Mouse (Mus musculus): ENCODE data around the gene Ext2.

Ext2 gene

DNA sequence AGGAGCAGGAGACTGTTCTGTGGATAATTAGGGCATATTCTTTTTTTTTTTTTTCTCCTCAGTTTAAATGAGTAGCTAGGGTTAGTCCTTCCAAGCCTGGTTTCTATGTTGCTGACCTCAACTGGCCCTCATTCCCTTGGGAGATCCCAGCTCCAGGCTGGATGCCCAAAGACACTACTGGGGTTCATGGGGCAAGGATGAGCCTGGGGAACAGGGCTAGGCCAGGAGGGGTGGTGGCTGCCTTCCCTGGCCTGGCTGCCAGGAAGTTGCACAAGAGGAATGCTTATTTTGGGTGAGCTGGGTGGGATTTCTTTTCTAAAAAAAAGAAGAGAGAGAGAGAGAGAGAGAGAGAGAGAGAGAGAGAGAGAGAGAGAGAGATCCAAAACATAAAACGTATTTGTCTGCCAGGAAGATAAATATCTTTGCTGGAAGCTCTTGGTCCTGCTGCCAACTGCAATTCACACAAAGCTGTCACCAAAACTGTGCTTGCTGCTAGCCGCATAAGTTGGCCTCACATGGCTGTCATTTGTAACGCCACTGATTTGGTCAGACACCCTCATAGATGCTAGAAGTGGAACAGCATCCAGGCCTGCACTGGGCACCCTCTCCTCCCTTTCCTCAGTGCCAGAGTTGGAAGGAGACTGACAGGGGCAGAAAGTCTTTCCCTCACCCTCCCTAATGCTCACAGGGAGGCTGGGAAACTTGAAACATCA is 156.1 kb downstream of the Ext2 start:
- no peak for DNase-seq

DNA sequence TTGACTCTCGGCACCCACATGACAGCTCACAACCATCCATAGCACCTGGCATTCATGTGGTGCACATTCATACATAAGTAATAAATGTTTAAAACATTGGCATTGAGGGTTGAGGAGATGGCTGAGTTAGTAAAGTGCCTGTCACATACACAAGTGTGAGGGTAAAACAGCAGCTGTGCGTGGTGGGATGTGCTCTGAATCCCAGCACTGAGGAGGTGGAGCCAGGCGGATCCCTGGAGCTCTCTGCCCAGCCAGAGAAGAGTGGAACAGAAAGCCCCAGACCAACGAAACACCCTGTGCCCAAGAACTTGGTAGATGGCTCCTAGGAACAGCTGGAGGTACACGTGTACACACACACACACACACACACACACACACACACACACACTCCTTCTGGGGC is 156.9 kb downstream of the Ext2 start:
- no peak for DNase-seq

DNA sequence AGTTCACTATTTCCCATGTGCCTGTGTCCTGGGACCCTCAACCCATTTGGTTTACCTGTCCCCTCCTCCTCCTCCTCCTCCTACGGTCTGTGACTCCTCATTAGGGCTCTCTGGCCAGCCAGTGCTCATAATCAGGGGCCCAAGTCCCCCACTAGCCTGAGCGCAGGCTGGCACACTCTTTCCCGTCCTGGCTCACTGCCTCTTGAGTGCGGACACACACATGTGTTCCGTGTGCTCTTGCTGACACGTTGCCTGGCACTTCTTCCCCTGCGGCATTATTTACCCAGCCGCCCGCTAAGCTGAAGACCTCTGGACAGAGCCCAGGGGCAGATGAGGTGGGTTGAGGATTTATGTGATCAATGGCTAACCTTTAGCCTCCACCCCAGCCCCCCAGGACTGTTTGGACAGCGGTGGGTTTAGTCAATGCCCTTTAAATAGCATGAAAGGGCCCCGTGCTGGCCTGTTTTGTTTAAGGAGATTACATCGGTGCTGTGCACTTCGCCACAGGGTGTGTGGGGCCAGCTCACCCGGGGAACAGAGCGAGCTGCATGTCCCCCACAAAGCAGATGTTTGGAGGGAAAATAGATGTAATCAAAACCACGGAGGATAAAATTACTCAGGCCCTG is 160.0 kb downstream of the Ext2 start:
- no peak for DNase-seq

DNA sequence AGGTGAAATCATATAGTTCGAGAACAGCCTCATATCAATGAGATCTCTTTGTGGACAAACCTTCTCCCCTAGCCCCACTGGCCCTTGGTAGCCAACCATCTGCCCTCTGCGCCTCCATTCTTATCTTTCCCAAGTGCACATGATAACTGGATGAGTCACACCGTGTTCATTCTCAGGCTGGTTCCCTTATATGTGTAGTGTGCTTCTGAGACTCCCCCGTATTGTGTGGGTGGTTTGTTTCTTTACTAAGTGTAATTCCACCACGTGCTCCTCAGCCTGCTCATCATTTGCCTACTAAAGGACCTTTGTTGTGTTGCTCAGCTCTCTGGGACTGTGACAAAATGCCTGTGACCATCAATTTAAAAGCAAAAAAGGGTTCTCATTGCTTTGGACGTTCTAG is 161.3 kb downstream of the Ext2 start:
- DNase-seq: no peak

DNA sequence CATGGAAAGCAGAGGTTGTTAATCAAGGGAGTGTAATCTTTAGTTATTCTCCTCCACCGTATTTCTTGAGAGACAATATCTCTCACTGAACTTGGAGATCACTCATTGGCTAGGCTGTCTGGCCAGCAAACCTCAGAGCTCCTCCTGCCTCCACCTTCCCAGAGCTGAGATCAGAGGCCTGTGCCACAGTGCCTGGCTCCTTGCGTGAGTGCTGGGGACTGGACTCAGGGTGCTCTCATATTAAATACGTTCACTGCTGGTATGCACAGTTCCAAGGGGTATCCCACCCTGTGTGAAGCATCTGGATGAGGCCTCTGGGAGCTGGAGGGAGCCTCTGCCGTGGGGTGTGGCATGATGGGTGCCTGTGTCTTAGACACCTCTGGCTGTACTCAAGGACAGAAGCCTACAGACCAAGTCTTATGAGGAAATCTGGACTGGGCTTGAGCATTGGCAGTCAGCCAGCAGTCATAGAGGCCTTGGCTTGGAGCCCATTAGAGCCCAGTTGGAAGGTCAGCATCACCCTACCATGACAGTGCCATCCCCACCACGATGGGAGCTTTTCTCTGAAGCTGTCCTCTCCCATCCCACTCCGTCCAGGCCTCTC is 162.6 kb downstream of the Ext2 start:
- no peak for DNase-seq

DNA sequence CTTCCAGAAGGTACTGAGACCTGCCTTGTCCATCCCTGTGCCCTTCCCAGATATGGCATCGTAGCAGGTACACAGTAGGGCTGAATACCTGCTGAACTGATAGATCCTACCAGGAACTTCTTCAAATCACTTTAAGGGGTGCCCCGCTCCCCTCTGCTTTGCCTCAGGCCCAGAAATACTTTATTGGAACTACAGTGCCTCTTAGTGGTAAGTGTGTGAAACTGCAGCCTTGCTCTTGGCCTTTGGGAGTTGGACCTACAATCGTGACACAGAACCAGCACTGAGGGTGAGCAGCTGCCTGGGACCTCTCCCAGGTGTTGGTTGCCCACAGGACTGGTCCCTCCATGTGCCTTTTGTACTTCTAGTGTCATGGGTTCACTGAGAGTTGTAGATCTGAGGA is 163.4 kb downstream of the Ext2 start:
- DNase-seq: no peak

DNA sequence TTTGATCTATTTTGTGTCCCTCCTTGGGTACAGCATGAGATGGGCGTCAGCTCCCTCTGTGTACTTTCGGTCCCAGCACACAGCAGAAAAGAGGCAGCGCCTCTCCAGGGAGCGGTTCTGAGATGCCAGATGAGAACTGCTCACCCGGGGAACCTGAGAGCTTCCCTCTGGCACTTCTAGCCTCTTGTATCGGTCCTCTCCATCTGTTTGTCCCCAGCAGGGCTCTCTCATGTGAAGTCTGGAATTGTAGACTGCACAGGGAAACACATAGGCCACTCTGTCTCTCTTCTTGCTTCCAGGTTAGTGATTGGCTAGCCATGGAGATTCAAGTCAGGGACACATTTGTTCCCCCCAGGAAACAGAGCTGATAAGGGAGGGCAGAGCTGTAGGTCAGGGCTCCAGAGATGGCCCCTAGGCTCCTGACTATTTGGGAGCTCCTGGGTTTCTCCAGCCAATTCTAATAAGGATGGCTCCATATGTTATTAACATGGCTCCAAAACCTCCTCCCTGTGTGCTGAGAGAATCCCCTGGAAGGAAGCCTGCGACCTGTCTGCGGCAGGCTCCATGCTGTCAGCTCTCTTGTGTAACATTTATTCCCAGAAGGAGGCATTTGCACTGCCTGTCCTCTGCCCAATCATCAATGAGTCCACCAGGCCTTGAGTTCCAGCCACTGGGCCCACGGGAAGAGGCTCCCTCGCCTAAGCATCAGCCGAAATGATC is 167.9 kb downstream of the Ext2 start:
- peak; percentile 37 for DNase-seq

DNA sequence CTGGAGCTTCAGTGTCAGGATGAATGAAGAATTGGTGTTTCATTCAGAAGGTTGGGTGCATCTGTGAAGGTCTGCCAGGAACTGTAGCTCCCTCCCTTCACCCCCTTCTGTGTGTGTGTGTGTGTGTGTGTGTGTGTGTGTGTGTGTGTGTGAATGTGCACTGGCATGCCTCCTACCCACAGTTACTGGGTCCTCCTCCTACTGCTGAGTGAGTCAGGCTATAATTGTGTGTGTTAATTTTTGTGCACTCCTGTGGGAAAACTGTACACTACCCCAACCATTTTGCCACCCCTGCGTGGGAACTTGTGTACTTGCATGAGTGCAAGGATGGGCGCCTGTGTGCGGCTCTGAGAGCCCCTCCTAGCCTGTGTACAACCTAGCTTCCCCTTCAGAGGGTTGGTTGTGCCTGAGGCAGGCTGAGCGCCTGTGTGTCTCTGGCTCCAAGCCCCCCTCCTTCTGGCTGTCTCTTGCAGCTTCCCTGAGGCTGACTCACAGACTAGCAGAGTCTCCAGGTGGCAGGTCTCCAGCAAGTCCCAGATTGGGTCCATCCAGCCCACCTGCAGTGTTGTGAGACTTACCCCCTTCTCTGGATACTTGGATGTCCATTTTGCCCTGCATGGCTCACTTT is 173.0 kb downstream of the Ext2 start:
- DNase-seq: no peak

DNA sequence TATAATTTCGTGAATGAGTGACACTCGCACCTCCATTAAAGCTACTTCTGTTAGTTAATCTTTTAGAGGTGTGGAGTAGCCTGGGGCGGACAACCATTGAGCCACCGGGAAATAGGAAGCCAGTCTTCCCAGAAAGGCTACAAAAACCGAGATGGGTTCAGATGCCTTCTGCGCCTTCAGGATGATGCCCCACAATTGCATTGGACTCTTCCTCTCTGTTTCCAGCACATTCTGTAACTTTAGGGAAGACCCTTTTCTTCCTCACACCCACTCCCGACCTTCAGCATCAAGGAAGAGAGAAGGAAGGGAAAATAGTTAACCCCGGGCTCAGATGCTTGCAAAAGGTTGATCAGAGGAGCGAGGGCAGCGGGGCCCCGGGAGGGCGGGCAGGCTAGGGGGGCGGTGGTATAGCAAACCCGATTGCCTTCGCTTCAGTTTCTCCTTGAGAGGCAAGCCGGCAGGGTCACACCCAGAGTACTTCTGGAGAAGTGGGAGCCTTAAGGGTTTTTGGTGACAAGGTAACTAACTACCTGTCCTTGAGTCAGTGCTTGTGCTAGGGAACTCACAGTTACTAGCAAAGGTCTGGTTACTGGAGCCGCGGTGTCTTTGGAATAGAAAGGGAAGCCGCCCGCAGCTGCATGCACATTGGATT is 174.3 kb downstream of the Ext2 start:
- no peak for DNase-seq

DNA sequence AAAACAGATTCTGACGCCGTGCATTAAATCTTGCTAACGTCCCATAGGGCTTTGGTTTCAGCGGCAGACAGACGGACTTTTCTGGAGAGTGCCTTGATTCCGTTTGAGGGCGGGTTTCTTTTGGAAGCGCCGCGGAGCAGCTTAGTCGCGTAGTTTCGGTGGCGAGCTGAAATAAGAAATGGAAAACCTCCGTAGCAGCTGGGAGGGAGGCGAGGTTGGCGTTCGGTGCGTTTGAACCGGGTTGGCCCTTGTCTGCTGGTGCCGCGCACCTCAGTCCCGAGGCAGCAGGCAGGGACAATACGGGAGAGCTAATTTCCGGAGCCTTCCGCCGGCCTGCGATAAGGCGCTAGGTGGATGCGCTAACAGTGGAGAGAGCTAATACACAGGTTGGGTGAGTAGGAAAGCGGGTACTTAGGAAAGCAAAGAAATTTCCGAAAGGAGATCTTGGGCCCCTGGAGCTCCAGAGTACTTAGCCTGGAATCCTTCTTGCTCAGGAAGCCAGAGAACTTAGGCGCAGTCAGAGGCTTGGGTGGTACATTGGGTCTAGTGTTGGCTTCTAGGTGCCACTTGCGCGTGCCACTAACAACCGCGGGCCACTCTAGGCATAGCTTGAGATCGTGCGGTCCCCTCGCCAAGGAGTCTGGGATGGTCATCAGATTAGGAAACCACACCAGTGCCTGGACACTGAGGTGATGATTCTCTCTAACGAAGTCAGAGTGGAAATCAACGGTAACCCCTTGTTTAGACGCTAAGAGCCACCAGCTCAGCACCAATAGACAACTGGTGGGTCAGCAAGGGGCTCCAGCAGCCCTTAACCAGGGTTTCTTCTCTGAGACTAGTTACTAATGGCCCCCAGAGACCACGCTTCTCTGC is 175.1 kb downstream of the Ext2 start:
- DNase-seq: no peak

DNA sequence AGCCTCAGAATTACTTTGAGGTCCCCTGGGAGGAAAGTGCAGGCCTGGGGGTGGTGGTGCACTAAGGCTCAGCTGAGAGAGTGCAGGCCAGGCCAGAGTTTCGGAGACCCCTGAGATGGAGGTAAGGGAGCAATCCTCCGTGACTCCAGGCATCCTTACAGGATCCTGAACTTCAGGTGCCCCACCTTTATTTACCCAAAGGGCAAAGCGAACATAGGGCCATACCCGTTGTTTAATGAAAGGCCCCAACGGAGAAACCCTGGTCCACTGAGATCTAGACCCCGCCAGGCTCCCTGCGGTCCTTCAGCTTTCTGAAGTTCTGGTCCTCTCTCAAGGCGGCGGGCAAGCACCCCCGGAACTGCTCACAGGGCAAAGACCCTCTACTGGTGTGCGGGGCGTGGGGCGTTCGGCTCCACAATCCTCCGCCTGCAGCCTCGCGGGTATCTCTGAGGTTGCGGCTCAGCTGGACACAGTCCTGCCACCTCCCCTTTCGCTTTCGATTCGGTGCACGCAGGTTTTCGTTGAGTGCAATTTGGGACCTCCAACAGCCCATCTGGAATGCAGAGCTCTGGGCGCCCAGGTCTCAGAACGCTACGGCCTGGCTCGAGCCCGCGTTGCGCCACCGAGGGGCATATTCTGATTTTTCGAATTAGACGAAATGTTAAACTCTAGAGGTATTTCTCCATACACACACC is 176.6 kb downstream of the Ext2 start:
- no peak for DNase-seq

DNA sequence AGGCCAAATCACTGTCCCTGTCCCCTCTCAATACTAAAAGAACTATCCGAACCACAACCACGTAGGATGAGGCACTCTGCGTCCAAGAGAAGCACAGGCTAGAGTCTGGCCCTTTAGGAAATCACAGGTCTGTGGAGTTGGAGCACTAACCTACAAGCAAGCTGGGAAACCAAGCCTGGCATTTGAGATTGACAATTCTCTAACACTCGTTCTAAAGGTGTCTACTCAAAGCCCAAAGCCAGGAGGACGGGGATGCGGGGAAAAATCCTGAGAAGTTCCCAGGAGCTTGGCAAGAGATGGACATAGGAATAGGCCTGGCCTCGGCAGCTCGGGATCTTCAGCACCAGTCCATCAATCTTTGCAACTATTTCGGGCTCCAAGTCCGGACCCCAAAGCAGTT is 177.2 kb downstream of the Ext2 start:
- DNase-seq: no peak

DNA sequence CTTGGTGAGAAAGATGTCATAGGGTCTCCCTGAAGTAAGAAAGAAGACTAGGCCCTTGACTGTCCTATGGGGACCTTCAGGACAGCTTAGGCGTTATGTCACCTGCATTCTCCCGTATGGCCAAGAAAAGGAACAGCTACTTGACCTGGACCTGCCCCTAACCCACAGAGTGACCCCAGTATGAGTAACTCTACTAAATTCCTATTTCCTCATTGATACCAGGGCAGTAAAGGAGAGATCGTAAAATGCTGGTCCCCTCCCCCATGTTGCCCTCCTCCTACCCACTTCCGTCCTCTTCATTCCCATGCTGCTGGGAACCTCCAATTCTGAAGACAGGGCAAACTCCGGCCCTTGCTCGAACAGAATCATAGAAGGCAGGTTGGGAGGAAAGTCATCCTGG is 177.6 kb downstream of the Ext2 start:
- no peak for DNase-seq

DNA sequence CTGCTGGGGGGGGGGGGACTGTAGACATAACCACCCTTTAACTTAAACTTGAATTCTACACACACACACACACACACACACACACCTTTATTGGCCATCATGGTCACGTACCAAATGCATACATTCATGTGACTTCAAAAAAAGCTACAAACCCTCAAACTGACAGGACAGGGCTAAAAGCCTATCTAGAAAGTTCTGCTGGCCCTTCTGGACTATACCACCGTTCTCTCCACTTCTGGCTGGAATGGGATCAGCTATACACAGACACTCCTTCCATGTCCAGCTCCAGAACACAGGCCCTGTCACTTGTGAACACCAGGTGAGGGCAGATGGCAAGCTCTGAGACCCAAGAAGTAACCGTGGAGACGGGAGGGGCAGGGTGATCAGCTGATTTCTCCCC is 178.1 kb downstream of the Ext2 start:
- no peak for DNase-seq

DNA sequence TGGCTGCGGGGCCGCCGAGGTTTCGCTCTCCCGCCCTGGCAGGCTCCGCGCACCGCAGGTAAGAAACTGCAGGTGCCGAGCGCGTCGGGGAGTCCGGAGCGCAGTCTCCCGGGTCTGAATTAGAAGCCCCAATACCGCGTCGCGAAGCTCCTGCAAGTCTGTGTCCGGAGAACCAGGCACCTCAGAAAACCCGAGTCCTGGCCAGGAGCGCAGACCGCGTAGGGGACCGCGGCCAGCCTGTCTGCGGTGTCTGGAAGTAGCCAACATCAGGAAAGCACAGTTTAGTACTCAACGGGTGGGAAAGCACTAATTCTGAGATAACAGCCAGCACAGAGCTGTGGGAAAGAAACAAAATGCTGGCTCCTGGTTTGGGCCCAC is 179.0 kb downstream of the Ext2 start:
- DNase-seq: no peak

DNA sequence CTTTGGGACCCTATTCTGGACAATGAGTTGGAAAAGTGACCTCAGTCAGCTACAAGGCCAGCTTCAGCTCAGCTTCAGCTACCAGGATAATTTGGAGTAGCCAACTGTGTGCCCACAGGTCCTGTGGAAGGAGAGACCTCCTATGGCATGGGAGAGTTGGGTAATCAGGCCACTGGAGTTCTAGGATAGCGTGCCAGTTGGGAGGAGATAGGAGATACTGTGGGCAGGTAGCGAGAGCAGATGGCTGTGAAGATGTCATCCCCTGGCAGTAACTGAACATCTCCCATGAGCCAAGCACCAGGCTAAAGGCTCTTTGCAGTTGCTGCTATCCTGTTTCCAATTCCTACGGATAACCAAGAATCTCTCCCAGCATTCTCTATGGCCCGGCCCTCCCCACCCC is 187.8 kb downstream of the Ext2 start:
- peak; percentile 39 for DNase-seq

DNA sequence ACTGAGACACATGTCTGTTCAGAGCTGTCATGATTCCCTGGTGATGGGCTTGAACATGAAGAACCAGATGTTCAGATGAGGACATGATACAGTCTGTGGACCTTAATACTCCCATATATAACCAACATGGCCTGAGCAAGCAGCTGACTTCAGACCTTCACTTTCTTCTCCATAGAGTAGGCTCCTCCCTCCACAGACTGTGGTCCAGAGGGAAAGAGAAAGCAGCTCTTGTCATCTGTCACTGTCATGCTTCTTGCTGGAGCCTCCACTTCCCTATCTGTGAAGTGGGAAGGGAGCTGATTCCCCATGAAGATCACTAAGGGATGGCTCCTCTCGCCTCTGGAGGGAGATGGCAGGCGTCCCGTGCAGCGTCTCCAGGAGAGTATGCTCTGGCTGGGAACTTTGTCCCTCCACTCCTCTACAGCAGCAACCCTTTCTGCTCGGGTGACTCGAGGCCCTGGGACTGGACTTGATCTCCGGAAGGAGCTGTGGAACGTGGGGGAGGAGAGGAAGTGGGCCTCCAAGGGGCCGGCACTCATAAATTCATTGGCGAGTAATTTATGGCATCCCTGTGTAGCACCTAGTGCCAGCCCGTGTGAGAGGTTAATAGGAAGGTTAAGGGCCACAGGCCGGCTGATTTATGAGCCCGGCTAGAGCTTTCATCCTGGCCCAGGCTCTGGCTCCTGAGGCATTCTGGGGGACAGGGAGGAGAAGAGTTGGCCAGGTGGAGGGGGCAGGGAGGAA is 197.5 kb downstream of the Ext2 start:
- DNase-seq: no peak

DNA sequence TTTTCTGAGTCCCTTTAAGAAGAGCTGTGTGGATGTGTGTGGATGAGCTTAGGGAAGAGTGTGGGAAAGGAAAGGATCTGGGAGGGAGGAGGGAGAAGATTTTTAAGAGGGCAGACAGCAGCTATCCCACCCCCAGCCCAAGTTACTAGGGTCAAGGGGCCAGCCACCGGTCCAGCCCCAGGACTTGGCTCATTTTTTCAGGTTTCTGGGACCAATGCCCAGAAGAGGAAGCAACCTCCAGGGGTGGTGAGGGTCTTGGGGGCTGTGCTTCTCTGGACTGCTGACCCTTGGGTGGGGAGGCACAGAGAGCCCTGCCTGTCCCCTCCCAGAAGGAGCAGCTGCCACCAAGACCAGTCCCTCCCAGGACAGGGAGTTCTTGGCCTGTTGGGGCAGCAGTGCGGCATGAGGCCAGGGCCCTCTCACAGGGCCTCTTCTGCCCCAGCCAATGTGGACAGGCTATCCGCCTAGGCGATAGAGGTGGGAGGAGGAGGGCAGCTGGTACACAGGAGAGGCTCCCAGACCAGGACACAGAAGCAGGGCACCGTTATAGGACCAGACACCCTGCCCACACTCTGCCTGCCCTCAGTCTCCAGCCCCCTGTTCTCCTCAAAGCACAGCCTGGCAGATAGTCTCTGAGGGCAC is 203.0 kb downstream of the Ext2 start:
- DNase-seq: no peak

DNA sequence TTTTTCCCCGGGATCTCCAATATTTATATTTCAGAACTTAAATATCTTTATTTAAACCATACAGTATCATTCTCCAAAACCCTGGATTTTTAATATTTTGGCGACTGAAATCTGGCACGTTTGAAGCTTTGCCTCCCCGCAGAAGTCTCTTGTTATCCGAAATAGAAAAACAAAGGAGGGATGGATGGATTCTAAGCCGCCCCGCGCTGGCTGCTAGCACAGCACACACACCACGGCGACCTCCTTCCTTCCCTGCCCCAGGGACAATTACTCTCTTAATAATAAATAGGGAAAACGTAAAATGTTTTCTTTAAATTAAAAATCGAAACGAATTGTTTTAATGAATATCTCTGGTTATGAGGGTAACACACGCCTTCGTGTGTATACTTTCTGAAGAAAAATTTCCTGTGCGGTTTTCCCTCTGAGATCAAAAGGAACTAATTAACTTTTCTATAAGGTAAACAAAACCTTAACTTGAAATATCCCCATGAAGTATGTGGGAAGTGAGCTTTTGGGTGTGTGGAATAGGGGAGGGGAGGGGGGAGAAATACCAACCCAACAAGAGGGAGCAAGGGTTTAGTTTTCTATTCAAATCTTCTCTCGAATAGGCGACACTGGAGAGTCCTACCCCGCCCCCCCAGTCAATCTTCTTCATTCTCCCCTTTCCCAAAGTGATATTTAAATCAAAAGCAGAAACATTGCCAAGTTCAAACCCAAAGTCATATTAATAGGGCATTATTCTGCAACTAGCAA is 203.7 kb downstream of the Ext2 start:
- DNase-seq: no peak
